Mouse (Mus musculus) adipocyte (in vitro differentiated cells): ENCODE results near the gene Cited4.

ENCODE experiments used
- DNase-seq: peaks from one replicate; pipeline ENCODE4 v3.0.0-alpha.2; 2016; ENCODE audit warnings: low spot score

Gene Cited4

GRCm38 (mm10) chr4:120666358-120667024 is at the start of gene Cited4:
Gene Cited4, plus strand, starts transcription at chr4:120666572.
- no peak for DNase-seq

GRCm38 (mm10) chr4:120627728-120628127 is 38.6 kb upstream of the Cited4 start:
- DNase-seq: no peak

GRCm38 (mm10) chr4:120630218-120630931 is 36.0 kb upstream of the Cited4 start:
- no peak for DNase-seq

DNA sequence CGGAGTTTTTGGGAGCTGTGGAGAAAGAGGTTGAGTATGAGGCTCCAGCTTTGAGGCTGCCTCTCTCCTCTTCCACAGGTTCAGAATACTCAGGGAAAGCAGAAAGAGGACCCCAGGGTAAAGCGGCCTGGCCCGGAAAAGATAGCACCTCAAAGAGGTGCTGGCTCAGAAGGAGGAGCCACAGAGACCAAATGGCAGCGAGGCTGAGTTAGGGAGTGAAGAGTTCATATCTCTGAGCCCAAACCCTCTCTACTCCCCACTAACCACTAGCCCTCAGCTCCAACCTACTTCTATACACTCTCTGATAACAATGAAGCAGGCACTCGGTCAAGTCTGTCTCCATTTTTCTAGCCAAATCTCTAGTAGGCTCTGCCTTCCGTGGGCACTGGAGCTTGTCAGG is 34.5 kb upstream of the Cited4 start:
- DNase-seq: no peak

DNA sequence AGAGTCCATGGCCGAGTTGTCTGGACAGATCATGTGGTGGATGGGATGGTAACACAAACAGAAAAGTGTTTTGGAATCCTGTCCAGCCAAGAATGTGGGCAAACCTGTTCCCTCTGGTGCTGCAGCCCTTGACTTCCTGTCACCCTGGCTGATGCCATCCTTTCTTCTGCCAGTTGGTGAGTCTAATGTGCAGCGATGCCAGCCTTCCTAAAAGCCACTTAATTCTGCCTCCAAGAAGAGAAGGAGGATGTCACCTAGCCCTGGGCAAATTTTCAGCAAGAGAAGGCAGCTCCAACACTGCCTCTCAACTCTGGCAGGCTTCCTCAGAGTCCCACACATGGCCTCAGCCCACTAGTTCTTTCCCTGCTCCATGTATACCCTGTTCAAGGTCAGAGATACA is 31.0 kb upstream of the Cited4 start:
- no peak for DNase-seq

DNA sequence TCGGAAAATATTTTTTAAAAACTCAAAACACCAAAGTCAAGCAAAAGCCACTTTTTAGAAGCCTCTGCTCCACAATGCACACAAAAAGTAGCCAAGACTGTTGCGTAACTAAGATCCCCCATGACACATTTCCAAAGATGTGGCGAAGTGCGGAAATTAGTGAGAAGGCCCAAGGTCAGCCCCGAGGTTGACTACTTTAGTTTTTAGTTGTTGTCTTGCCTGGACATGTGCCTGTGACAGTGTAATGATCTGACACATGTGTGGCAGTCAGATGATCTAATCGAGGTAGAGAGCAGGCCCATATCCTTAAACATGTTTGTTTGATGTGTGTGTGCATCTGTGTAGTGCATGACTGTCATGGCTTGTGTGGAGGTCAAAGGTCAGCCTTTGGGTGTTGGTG is 24.4 kb upstream of the Cited4 start:
- peak; percentile 34 for DNase-seq

DNA sequence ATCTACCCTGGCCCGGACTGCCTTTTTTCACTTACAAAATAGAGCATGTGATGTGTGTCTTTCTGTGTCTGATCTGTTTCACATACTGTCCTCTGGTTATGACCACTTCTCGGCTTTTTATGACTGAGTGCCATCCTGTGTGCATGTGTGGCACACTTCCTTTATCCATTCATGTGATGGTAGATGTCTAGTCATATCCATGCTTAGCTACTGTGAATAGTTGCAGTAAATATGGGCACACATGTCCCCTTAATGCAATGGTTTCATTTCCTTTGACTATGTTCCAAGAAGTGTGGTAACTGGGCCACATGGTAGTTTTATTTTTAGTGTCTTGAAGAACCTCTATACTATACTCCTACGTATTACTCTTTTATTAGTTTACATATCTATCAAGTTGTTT is 22.5 kb upstream of the Cited4 start:
- DNase-seq: no peak

GRCm38 (mm10) chr4:120649369-120650207 is 16.8 kb upstream of the Cited4 start:
- no peak for DNase-seq

- no peak for DNase-seq
These were observed 16.2 kb upstream of the Cited4 start for GRCm38 (mm10) chr4:120650208-120650592.

- no peak for DNase-seq
These were observed 10.5 kb upstream of the Cited4 start for GRCm38 (mm10) chr4:120655898-120656297.

DNA sequence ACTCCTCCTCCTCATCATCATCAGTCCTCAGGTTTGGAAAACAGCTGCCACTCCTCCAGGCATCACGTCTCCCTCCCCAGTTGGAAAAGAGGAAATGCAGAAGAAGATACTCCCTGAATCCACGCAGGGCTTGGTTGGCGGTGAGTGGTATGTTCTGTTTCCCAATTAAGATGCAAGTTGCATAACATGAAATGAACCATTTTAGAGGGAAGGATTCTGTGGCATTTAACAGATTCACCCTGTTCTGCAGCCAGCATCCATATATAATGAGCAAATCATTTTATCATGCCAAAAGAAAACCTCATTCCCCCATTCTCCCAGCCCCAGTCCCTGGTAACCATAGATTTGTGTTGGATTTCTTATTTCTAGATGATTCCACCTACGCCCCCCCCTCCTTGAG is 5.9 kb upstream of the Cited4 start:
- no peak for DNase-seq

DNA sequence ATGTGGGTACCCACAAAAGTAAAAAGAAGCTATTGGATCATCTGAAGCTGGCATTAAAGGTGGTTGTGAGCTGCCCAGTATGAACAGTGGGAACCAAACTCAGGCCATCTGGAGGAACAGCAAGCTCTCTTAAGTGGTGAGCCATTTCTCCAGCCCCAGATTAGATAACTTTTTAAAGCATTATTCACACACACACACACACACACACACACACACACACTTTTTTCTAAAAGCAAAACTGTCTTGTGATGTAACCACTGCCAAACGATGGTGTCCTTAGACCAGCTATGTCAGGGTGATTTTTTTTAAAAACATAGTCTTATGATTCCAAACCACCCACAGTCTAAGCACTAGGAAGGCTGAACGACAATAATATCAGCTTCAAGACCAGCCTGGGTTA is 1.8 kb upstream of the Cited4 start:
- DNase-seq: no peak

DNA sequence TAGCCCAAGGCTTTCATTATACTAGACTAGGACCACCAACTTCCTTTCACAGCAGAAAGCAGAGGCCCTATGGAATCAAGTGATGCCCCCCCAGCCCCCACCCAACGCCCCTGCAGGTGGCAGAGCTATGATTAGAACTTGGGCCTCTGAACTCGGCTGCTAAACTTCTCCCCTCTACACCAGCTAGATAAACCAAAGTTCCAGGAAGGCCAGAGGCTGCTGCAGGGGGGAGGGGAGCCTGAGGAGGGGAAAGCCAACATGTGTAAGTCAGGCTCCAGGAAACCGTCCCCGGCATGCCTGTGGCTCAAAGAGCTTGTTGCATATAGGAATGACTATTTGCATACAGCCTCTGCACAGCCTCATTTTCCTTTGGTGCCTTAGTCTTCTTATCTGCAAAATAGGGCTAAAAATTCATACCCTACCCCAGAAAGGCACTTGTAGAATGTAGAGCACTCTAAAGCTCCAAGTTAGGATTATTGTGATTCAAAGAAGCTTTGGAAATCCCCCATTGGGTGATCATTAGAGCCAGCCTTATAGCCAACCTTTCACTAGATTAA is 1.1 kb upstream of the Cited4 start:
- no peak for DNase-seq

DNA sequence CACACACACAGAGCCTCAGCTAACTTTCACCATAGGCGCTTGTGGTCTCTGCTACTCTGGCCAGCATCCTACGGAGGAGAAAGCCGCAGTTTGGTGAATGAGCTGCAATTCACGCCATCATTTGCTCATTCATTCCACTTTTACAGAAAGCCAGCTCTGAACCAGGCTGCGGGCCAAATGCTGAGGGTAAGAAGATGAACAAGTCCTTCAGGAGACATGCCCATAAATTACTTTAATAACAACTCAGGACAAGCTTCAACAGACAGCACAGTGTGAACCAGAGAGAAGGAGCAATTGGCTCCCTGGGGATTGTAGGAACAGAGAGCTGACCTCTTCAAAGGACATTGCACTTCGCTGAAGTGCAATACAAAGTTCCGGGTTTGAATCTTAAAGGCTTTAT is 590 bp upstream of the Cited4 start:
- peak; percentile 41 for DNase-seq

DNA sequence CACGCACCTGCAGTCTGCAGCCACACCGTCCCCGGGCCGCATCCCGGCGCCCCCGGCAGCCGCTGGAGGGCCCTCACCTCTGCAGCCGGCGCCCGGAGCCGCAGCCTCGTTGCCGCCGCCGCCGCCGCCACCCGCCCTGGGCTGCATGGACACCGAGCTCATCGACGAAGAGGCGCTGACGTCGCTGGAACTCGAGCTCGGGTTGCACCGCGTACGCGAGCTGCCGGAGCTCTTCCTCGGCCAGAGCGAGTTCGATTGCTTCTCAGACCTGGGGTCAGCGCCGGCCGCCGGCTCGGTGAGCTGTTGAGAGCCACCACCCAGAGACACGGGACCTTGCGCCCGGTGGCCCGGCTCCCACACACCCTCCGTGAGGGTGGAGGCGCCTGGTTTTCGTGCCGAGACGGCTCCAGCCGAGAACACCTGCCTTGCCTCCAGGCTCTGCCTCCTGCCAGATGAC is 701 bp downstream of the Cited4 start:
- no peak for DNase-seq

- no peak for DNase-seq
These were observed 1.2 kb downstream of the Cited4 start for GRCm38 (mm10) chr4:120667555-120667954.

DNA sequence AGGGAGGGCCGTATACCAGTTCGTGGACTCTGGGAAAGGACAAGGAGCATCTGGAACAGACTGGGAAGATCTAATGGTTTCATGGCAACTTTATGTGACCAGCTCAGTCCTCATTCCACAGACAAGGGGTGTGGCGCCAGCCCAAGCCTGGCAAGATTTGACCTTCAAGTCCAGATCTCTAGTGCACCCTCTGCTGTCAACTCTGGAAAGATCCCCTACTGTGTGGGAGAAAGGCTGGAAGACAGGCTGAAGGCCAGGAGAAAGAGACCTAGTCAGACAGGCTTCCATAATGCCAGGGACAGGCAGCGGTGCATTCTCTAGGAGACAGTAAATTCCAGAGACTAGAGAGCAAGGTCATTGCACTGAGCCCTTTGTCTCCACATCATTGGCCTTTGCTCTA is 2.2 kb downstream of the Cited4 start:
- peak; percentile 12 for DNase-seq

DNA sequence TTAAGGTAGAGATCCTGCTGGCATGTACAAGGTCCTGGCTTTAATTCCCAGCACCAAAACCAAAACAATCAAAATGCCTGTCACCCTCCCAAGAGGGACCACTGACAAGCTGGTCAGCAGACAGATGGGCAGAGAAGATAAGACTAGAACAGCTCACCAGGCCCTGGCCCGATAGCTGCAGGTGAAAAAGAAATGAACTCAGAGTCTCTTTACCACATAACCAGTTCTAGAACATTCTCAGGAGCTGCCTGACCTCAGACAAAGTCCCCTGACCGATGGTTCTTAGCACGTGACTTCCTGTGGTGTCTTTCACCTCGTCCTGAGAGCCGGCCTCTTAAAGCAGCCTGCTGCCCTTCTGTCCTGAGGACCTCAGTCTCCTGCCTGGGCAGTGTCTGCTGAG is 3.2 kb downstream of the Cited4 start:
- no peak for DNase-seq

DNA sequence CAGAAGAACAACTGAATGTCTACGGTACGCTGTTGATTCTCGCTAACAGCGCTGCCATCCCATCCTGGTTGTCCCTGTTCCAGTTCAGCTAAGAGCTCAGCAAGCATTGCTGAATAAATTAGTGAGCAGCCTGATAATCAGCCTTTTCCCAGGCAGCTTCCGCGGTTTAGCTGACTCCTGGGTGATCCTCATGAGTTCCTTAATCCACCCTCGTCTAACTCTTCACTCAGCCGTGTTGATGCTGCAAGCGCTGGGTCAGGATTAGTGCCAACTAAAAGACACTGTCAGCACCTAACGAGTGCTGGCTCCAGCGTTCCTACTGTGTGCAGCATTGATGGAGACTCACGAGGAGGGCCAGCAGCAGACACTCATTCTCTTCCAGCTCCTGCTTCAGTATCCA is 4.7 kb downstream of the Cited4 start:
- no peak for DNase-seq

GRCm38 (mm10) chr4:120673606-120674005 is 7.2 kb downstream of the Cited4 start:
- no peak for DNase-seq

GRCm38 (mm10) chr4:120674775-120675451 is 8.5 kb downstream of the Cited4 start:
- DNase-seq: no peak

- DNase-seq: no peak
These were observed 9.3 kb downstream of the Cited4 start for GRCm38 (mm10) chr4:120675640-120676039.
